Mouse (Mus musculus) bone marrow, adult 2 months (tissue): Measurements from ENCODE around the gene Cd151.

Experiments used
- CTCF ChIP-seq: fragments of 200-500 bp; IDR thresholded peaks from 2 replicates; pipeline ENCODE4 v1.5.1; 2011; ENCODE audit warnings: low read length, control low read depth; ENCODE audit not compliant: control insufficient read depth, insufficient read depth
- POLR2A ChIP-seq: fragments of 200-500 bp; IDR thresholded peaks from 2 replicates; pipeline ENCODE4 v1.6.1; 2011; ENCODE audit warnings: low read depth, mild to moderate bottlenecking, control low read depth, low read length, borderline replicate concordance; ENCODE audit not compliant: control insufficient read depth

- no peak for TF ChIP-seq POLR2A
- TF ChIP-seq CTCF = no peak
Observed at GRCm38 (mm10) chr7:141430585-141431240, 36.5 kb upstream of the Cd151 start.
